Mouse (Mus musculus) intestine, postnatal 0 days (tissue): ENCODE data around the gene Ddx42. TPM values are rescaled to one million over a fixed set of nuclear protein-coding genes. Genes with fewer than 3 reads are reported as not detected.

ENCODE experiments used
- ATAC-seq: fragments of 200-750 bp; cut with Nextera tagmentation; 2 replicates; pipeline ENCODE4 v1.8.0; 2017; ENCODE audit warnings: mild to moderate bottlenecking, moderate TSS enrichment, moderate library complexity
- H3K27ac ChIP-seq: fragments of 300-500 bp; sonication (generic); 2 replicates; pipeline ENCODE4 v1.5.1; 2014; ENCODE audit warnings: mild to moderate bottlenecking, low read depth, low read length, moderate library complexity
- H3K27me3 ChIP-seq: fragments of 300-500 bp; sonication (generic); replicated peaks from 2 replicates; pipeline ENCODE4 v1.6.1; 2014; ENCODE audit warnings: low read length, mixed read lengths; ENCODE audit not compliant: control insufficient read depth, insufficient read depth
- H3K36me3 ChIP-seq: fragments of 300-500 bp; sonication (generic); 2 replicates; pipeline ENCODE4 v1.6.1; 2014; ENCODE audit warnings: mild to moderate bottlenecking, moderate library complexity; ENCODE audit not compliant: control insufficient read depth, insufficient read depth
- H3K4me1 ChIP-seq: fragments of 300-500 bp; sonication (generic); replicated peaks from 2 replicates; pipeline ENCODE4 v1.6.1; 2014; ENCODE audit warnings: antibody characterized with exemption, low read length, mixed read lengths; ENCODE audit not compliant: control insufficient read depth, insufficient read depth
- H3K4me2 ChIP-seq: fragments of 300-500 bp; sonication (generic); replicated peaks from 2 replicates; pipeline ENCODE4 v1.6.1; 2014; ENCODE audit warnings: low read depth, mild to moderate bottlenecking, moderate library complexity
- H3K4me3 ChIP-seq: fragments of 300-500 bp; sonication (generic); 2 replicates; pipeline ENCODE4 v1.5.1; 2014; ENCODE audit warnings: low read depth, low read length
- H3K9ac ChIP-seq: fragments of 300-500 bp; sonication (generic); 2 replicates; pipeline ENCODE4 v1.6.1; 2014; ENCODE audit warnings: mild to moderate bottlenecking, low read depth, low read length
- H3K9me3 ChIP-seq: fragments of 300-500 bp; sonication (generic); 2 replicates; pipeline ENCODE4 v1.6.1; 2016; ENCODE audit warnings: mixed run types; ENCODE audit not compliant: control insufficient read depth
- CTCF ChIP-seq: sonication (generic); IDR thresholded peaks from 2 replicates; pipeline ENCODE4 v1.5.1; 2016; ENCODE audit warnings: low read depth, mild to moderate bottlenecking, control low read depth, antibody characterized with exemption, moderate library complexity
- WGBS: fragments of 180-500 bp; shearing (Covaris S2); extraction: QIAGEN DNeasy Blood & Tissue Kit; methylation state at CpG from one replicate; pipeline ENCODE4 v1.1.7; 2014; 5-methylcytosine and 5-hydroxymethylcytosine counted together
- polyA plus RNA-seq: library from polyadenylated mRNA; unstranded; fragments of >200 nt; fragmentation: Nextera tagmentation; extraction: Ambion mirVana; gene quantifications from 2 replicates; pipeline ENCODE4 v1.2.1, GENCODE M21; 2015

Ddx42 gene
- polyA plus RNA-seq, 1 experiment from 2014 or later: 28.1 TPM

GRCm38 (mm10) chr11:106249326-106249725, 32.6 kb downstream of the Ddx42 start:
- no peak for TF ChIP-seq CTCF
- WGBS: 78% methylated on average over 7 of the region's 7 CpGs

GRCm38 (mm10) chr11:106254767-106255166, 38.0 kb downstream of the Ddx42 start:
- Histone ChIP-seq H3K4me2 (peak overlapping the region; percentile 84), H3K36me3 (peaks cover 41% of the 10 kb centered on the region), H3K27ac (no peak overlapping the region), H3K27me3 (no peaks in the 10 kb centered on the region), H3K9me3 (no peaks in the 10 kb centered on the region), H3K9ac (peak overlapping the region; percentile 75), H3K4me3 (peak overlapping the region; percentile 83), H3K4me1 (peaks cover 8% of the 10 kb centered on the region; the same call in 1 of the 2 replicates)
- 8% methylated on average over 2 of the region's 2 CpGs for WGBS
- no peak for ATAC-seq
- TF ChIP-seq CTCF: no peak

More at GRCm38 (mm10) chr11:106249326-106249725, 32.6 kb downstream of the Ddx42 start:
- no peak for ATAC-seq
- Histone ChIP-seq H3K9me3 (0 out of 2 replicates have a peak, but pooled peaks cover 4% of the 10 kb centered on the region), H3K27me3 (no peaks in the 10 kb centered on the region), H3K4me3 (no peak overlapping the region), H3K27ac (no peak overlapping the region), H3K4me1 (no peaks in the 10 kb centered on the region), H3K9ac (no peak overlapping the region), H3K36me3 (peaks cover 84% of the 10 kb centered on the region), H3K4me2 (no peak overlapping the region)

- Histone ChIP-seq H3K4me3 (peak overlapping the region; percentile 83), H3K27ac (peak overlapping the region; percentile 65; the same call in 1 of the 2 replicates), H3K9ac (peak overlapping the region; percentile 75), H3K4me2 (peak overlapping the region; percentile 84), H3K4me1 (peaks cover 8% of the 10 kb centered on the region; the same call in 1 of the 2 replicates), H3K9me3 (no peaks in the 10 kb centered on the region), H3K27me3 (no peaks in the 10 kb centered on the region), H3K36me3 (peaks cover 37% of the 10 kb centered on the region)
- 2% methylated on average over 22 of the region's 22 CpGs for WGBS
- peak; percentile 25; the same call in 1 of the 2 replicates for ATAC-seq
- TF ChIP-seq CTCF: no peak
These were observed 38.4 kb downstream of the Ddx42 start for GRCm38 (mm10) chr11:106255174-106255573.

- Histone ChIP-seq H3K36me3 (peaks cover 30% of the 10 kb centered on the region), H3K4me3 (peak within 1 kb of the TSS; percentile 83), H3K4me1 (peaks cover 8% of the 10 kb centered on the region; the same call in 1 of the 2 replicates), H3K4me2 (peak within 1 kb of the TSS; percentile 84), H3K9ac (peak within 1 kb of the TSS; percentile 75), H3K27me3 (no peaks in the 10 kb centered on the region), H3K27ac (peak within 1 kb of the TSS; percentile 65), H3K9me3 (no peaks in the 10 kb centered on the region)
- under 1% methylated on average over 42 of the region's 42 CpGs for WGBS
- peak; percentile 97 for ATAC-seq
- peak; percentile 57 for TF ChIP-seq CTCF
These were observed 39.1 kb downstream of the Ddx42 start, which contains the start of the genes Ftsj3 and Psmc5 for GRCm38 (mm10) chr11:106255685-106256451. Gene Ftsj3, minus strand, starts transcription at chr11:106256079. Gene Psmc5, plus strand, starts transcription at chr11:106256154.

GRCm38 (mm10) chr11:106256775-106257174, 40.0 kb downstream of the Ddx42 start:
- Histone ChIP-seq H3K27me3 (no peaks in the 10 kb centered on the region), H3K9ac (peak overlapping the region; percentile 75; the same call in 1 of the 2 replicates), H3K9me3 (no peaks in the 10 kb centered on the region), H3K36me3 (peaks cover 25% of the 10 kb centered on the region; the same call in 1 of the 2 replicates), H3K4me2 (peak overlapping the region; percentile 84), H3K4me3 (peak overlapping the region; percentile 83), H3K27ac (no peak overlapping the region), H3K4me1 (peaks cover 8% of the 10 kb centered on the region; the same call in 1 of the 2 replicates)
- no peak for ATAC-seq
- WGBS: 46% methylated on average over 5 of the region's 5 CpGs
- no peak for TF ChIP-seq CTCF

GRCm38 (mm10) chr11:106260826-106261450, 44.2 kb downstream of the Ddx42 start:
- no peak overlapping the region for H3K9ac ChIP-seq
- no peak for TF ChIP-seq CTCF
- H3K9me3 ChIP-seq: no peaks in the 10 kb centered on the region
- no peak overlapping the region for H3K4me3 ChIP-seq
- H3K4me2 ChIP-seq: no peak overlapping the region
- peaks cover 8% of the 10 kb centered on the region; the same call in 1 of the 2 replicates for H3K4me1 ChIP-seq
- ATAC-seq: no peak
- H3K36me3 ChIP-seq: peaks cover 55% of the 10 kb centered on the region
- no peak overlapping the region for H3K27ac ChIP-seq
- WGBS: 76% methylated on average over 14 of the region's 14 CpGs
- no peaks in the 10 kb centered on the region for H3K27me3 ChIP-seq
